Mouse (Mus musculus): ENCODE measurements around the gene A030005L19Rik.

GRCm38 (mm10) chr1:82938666-82939065 lies 25.5 kb downstream of the A030005L19Rik start:
- no peak for TF ChIP-seq TAL1 (IDR thresholded peaks at IDR 0.05; ENCODE audit: low read length)
- no peak for TF ChIP-seq GATA1 (IDR thresholded peaks at IDR 0.05; ENCODE audit: low read length)

All from erythroblast, embryonic 14.5 days (primary cell).